Mouse (Mus musculus): ENCODE data around the gene Papss2.

DNA sequence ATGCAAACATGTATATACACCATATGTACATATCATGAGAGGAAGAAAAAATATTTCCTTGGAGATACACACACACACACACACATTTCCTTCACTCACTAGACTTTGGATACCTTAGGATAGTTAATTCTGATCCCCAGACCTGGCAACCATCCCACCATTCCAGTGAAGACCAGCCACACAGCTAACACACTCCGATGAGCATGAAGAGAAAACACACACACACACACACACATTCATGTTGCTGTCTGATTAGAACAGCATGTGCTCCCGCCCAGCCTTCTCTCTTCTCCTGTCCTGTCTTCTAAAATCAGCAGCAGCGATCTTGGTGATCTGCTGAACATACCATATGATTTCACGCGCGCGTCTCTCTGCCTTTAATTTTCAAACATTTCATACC, 2.8 kb upstream of the Papss2 start:
- TF ChIP-seq POLR2A (IDR thresholded peaks at IDR 0.05; ENCODE audit: extremely low read depth, insufficient read depth, low read length) (no peak), CTCF (IDR thresholded peaks at IDR 0.05; ENCODE audit: low read depth, low read length) (no peak)

All from liver, adult 2 months (tissue).